Mouse (Mus musculus): ENCODE data around the gene Gm44790.

Gm44790 gene

DNA sequence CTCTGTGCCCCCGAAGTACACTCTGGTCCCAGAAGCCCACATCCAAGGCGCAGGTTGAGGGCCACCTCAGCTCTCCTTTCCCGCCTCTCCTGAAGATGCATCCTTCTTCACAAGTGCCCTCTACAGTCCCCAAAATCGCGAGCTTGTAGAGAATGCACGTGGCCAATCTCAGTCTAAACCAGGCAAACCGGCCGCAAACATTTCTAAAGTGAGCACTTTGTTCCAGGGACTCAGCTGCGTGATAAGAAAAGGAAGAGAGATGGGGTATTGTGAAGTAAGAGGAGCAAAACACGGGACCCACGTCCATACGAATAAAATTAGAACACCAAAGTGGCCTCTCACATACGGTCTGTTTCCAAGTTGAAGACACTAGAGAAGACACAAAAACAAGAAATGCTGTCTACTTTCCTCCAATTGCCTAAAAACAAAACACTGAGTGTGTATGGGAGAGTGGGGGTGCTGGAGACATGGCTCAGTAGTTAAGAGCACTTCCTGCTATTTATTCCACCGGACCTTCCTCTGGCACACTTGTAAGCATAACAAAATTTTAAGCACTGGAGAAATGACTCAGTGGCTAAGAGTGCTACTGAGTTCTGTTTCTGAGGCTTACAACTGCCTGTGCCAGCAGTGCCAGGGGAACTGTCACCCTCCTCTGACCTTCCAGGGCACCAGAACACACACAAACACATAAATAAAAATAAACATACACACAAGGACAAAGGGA, 29.0 kb upstream of the Gm44790 start:
- POLR2A ChIA-PET = interaction anchor here (0.5 to 7.6 kb wide), 35 partner anchors 10 to 151 kb away, joined by 3 to 96 read pairs (median 4); partner anchors contain the start of genes Fam136a (in 3 of the 4), Snrpg (in 3 of the 4) and C87436 (in 1 of the 4)
- CTCF ChIA-PET = interaction anchor here (0.5 to 6.8 kb wide), 7 partner anchors 11 to 466 kb away, joined by 3 to 37 read pairs (median 3); partner anchors contain the start of gene Fam136a (in 1 of the 4)

DNA sequence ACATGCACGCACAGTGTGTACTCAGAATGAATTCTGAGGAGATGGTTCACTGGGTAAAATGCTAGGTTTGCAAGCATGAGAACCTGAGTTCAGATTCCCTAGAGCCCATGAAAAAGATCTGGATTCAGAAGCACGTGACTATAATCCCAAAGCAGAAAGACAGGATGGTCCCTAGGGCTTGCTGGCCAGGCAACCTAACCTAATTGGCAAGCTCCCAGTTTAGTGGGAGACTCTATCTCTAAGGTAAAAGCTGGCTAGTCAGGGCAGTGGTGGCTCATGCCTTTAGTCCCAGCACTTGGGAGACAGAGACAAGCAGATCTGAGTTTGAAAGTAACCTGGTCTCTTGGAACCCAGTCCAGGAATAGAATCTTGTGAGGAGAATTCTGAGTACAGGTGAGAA, 27.5 kb upstream of the Gm44790 start:
- ChIA-PET CTCF (interaction anchor here in 2 of 4 experiments (2.3 to 6.8 kb wide), 2 partner anchors 34 to 378 kb away, joined by 6 to 37 read pairs; partner anchors contain the start of gene Fam136a (in 1 of the 2)), POLR2A (interaction anchor here in 2 of 4 experiments (0.6 to 7.6 kb wide), 8 partner anchors 9 to 811 kb away, joined by 3 to 96 read pairs (median 6); partner anchors contain the start of genes Snrpg (in 2 of the 2) and Fam136a (in 1 of the 2))

DNA sequence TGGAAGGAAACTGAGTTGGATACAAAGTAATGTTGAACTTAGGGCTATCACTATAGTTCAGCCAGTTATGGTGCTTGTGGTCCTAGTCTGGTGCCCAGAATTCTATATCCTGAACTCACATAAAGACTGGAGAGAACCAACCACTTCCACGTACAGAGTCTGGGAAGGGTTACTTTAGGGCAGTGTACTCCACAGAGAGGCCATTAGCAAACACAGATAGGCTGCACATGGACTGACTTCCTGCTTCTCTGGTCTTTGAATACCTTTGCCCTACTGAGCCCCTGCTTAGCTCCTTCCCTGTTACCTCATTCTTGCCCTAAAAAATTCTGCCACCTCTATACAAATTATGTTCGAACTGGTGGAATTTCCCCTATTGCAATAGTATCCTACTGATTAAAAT, 26.5 kb upstream of the Gm44790 start:
- ChIA-PET POLR2A (interaction anchor here in 2 of 4 experiments (0.6 to 7.6 kb wide), 7 partner anchors 9 to 273 kb away, joined by 3 to 96 read pairs (median 5); partner anchors contain the start of genes Fam136a (in 2 of the 2) and Snrpg (in 1 of the 2)), CTCF (interaction anchor here in 3 of 4 experiments (0.6 to 6.8 kb wide), 4 partner anchors 8 to 120 kb away, joined by 3 to 37 read pairs (median 6); partner anchors contain the start of genes Fam136a (in 1 of the 3) and Snrpg (in 1 of the 3))

DNA sequence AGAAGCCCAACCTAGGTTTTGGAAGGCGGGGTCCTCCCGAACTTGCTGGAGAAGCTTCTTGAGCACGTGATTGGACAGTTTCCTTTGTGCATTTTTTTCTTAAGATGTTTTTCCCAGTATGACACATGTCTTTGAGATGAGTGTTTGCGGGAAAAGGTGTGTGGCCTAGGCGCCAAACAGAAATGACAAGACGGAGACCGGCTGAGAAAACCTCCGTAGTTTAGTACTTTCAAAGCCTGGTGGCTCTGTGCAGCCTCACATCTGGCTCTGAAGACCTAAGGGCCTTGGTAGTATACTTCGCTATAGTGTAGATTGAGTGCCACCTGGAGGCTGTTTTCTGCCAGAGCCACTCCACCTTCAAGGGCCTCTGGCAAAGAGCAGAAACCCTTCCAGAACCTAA, 25.5 kb upstream of the Gm44790 start:
- CTCF ChIA-PET = interaction anchor here (0.5 to 6.8 kb wide), 11 partner anchors 9 to 920 kb away, joined by 3 to 37 read pairs (median 4); partner anchors contain the start of genes Fam136a (in 3 of the 4) and Snrpg (in 2 of the 4)
- POLR2A ChIA-PET = interaction anchor here in 3 of 4 experiments (0.6 to 7.6 kb wide), 21 partner anchors 10 to 904 kb away, joined by 3 to 96 read pairs (median 4); partner anchors contain the start of genes Fam136a (in 2 of the 3) and Snrpg (in 2 of the 3)

DNA sequence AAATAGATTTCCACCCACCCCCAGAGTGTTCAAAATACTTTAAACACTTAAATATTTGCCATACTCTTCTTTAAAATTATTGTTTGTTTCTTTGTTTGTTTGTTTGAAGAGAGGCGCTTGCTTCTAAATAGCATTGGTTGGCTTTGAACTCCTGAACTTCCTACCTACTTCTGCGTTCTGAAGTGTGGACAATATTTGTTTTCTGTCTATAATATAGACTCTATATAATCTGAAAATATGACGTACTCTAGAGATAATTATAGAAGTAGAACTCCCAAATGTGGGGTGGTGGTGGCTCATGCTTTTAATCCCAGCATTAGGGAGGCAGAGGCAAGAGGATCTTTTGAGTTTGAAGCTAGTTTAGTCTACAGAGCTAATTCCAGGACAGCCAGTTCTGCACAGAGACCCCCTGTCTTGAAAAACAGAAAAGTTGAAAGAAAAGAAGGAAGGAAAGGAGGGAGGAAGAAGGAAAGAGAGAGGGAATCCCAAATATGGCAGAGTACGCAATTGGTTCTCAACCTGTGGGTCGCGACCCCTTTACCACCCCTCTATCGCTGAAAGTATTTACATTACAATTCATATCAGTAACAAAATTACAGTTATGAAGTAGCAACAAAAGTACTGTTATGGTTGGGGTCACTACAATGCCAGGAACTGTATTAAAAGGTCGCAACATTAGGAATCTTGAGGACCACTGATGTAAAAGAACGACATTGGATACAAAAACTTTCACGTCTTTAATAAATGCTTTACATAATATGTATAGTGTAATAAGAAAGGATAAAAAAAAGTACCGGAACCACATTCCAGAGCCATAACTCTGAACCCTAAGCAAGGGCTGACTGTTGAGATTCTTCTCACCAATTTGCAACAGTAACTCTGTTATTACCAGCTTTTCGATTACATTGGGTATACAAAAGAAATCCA, 23.5 kb upstream of the Gm44790 start:
- POLR2A ChIA-PET = interaction anchor here in 2 of 4 experiments (0.8 to 3.5 kb wide), 9 partner anchors 7 to 105 kb away, joined by 3 to 36 read pairs (median 5); partner anchors contain the start of genes C87436 (in 1 of the 2), Pcyox1 (in 1 of the 2) and Snrpg (in 1 of the 2)
- CTCF ChIA-PET = interaction anchor here in 1 of 4 experiments (0.9 kb wide), 1 partner anchor 38 kb away, joined by 4 read pairs; the partner anchor contains the start of gene Fam136a

DNA sequence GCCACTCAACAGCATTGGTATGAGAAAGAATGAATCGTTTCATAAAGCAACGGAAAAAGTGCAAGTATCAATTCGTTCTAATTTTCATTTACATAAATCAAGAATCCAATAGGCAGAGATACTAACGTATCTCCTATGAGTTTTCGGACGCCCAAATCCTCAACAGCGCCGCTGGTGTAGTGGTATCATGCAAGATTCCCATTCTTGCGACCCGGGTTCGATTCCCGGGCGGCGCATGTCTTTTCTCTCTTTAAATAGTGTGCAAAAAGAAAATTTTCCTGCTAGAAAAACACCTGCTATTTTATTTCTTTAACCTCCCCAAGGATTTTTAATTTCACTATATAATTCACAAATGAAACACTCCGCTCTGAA, 22.7 kb upstream of the Gm44790 start:
- ChIA-PET POLR2A (interaction anchor here (0.6 to 3.5 kb wide), 31 partner anchors 8 to 952 kb away, joined by 3 to 36 read pairs (median 3); partner anchors contain the start of genes Snrpg (in 3 of the 4), Fam136a (in 2 of the 4), Pcyox1 (in 2 of the 4) and C87436 (in 1 of the 4)), CTCF (interaction anchor here in 2 of 4 experiments (1.1 to 1.3 kb wide), 2 partner anchors 12 to 38 kb away, joined by 3 to 7 read pairs; partner anchors contain the start of gene Fam136a (in 1 of the 2))

DNA sequence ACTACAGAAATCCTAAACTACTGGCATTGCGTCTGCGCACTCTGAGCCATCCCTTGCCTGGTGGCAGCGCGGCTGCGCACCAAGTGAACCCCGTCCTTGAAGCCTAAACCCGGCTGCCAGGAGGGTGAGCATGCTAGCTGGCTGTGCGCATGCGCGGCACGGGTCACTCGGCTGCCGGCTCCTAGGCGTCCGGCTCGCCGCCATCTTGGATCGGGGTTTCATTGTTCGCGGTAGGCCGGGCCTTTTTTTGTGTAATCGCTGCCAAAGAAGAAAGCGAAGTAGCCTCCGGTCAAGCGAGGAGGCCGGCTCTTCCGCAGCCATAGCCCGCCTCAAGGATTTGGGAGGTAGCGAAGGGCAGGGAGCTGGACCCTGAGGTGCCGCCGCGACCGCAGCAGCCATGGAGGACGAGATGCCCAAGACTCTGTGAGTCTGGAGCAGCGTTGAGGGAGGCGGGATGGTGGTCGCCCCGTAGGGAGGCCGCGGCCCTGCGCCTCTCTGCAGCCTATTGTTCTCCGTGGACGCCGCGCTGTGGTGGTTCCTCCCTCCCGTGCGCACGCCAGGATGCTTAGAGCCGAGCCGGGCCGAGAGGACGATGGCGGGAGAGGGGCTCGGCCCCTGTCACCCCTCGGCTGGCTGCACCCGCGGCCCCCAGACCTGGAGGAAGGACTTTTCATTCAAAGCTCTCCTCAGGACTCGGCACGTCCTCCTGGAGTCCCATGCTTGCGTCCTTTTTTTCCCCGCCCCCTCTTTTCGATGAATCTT, 22.2 kb upstream of the Gm44790 start, which contains the start of gene Tia1:
TSS of gene Tia1 (plus strand) at position 120 of the 762 bp plus-strand sequence.
- ChIA-PET CTCF (interaction anchor here in 2 of 4 experiments (1.1 to 1.3 kb wide), 2 partner anchors 13 to 39 kb away, joined by 3 to 7 read pairs; partner anchors contain the start of gene Fam136a (in 1 of the 2)), POLR2A (interaction anchor here (0.5 to 3.5 kb wide), 49 partner anchors 8 to 952 kb away, joined by 3 to 36 read pairs (median 4); partner anchors contain the start of genes Snrpg (in 3 of the 4), C87436 (in 2 of the 4), Fam136a (in 2 of the 4) and Pcyox1 (in 2 of the 4))

DNA sequence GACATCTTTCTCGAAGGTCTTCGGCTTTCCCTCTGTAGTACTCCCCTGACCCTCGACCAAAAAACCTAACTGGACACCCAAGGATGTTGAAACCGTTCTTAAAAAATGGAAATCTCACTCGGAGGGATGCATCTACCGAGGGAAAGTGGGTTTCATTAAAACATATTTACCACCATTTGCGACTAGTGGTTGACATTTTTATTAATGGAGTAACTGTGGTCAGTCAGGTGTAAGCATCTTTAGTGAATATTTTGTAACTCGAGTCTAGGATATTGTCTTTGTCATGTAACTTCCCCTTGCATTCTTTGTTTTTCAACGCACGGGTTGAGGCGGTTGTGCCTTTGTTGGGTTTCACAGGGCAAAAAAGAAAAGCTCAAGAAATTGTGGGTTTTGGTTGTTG, 21.5 kb upstream of the Gm44790 start:
- CTCF ChIA-PET = interaction anchor here in 3 of 4 experiments (0.6 to 1.3 kb wide), 3 partner anchors 14 to 33 kb away, joined by 3 to 5 read pairs (median 3); no protein-coding TSS in a partner anchor

DNA sequence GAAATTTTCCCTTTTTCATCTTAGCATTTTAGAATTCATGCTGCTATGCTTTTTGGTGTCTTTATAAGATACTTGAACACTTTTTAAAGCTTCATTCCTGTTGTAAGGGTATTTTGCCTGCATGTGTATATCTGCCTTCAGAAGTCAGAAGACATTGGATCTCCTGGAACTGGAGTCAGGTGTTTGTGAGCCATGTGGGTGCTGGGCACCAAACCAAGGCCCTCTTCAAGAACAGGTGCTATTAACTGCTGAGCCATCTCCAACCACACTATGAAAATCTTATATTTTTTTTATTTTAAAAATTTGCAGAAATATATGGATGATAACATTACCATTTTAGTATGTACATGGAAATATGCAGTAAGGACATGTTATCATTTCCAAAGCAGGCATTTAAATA, 20.2 kb upstream of the Gm44790 start:
- CTCF ChIA-PET = no interaction called here
- POLR2A ChIA-PET = interaction anchor here in 2 of 4 experiments (0.7 to 3.5 kb wide), 9 partner anchors 10 to 444 kb away, joined by 3 to 36 read pairs (median 3); partner anchors contain the start of gene Snrpg (in 1 of the 2)

More for the DNA sequence above, 21.5 kb upstream of the Gm44790 start:
- POLR2A ChIA-PET = interaction anchor here in 3 of 4 experiments (0.5 to 3.5 kb wide), 34 partner anchors 9 to 637 kb away, joined by 3 to 36 read pairs (median 4); partner anchors contain the start of genes C87436 (in 2 of the 3), Fam136a (in 2 of the 3), Pcyox1 (in 2 of the 3) and Snrpg (in 2 of the 3)

DNA sequence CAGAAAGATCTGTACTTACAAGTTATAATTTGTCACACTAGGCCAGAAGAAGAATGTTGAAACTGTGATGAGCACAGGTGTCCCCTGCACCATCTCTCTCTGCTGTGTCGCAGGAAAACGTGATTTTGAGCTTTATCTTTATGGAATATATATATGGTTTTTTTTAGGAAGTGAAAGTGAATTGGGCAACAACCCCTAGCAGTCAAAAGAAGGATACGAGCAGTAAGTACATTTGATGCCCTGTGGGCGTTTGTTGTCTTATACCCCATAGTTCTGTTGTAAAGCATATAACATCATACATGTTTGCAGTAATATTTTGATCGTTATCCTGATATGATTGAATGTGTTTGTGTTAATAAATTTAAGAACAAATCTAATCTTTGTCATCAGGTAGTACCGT, 7.7 kb upstream of the Gm44790 start:
- POLR2A ChIA-PET = interaction anchor here in 3 of 4 experiments (0.5 to 2.3 kb wide), 6 partner anchors 12 to 78 kb away, joined by 3 to 8 read pairs (median 3); partner anchors contain the start of genes Pcyox1 (in 1 of the 3) and Tia1 (in 1 of the 3)
- CTCF ChIA-PET = interaction anchor here in 1 of 4 experiments (0.6 kb wide), 1 partner anchor 532 kb away, joined by 3 read pairs; no protein-coding TSS in a partner anchor

DNA sequence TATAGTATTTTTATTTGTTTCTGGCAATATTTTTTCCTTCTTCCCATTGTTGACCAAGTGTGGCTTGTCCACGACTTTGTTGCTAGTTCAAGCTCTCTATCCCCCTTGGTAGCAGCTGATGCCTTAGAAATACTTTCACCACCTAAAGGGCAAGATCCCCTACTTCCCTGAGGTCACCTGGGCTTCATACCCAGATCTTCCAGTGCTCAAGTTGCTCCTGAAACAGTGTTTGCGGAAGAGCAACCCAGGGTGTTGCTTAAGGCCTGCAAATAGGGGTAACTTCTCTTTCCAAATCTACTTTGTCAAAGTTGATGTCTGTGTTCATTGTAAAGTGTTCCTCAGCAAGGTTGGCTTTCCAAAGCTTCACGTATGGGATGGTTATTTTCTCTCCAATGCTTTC, 7.2 kb upstream of the Gm44790 start:
- ChIA-PET CTCF (no interaction called here), POLR2A (interaction anchor here in 2 of 4 experiments (0.5 to 2.3 kb wide), 4 partner anchors 14 to 53 kb away, joined by 3 to 8 read pairs (median 4); partner anchors contain the start of gene Tia1 (in 1 of the 2))

DNA sequence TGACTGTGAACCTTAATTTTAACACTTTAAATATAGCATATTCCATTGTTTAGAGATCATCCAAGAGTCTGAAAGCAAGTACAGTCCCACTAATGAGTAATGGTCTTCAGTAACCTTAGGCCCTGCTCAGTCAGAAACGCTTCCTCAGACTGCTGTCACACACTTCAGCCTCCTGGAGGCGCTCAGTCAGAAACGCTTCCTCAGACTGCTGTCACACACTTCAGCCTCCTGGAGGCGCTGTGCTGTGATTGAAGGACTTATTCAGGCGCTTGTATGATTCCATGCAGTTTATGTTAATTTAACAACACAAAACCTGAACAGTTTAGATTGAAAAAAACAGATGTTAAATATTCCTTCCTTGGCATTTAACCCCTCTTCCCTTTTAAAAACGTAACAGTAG, 6.0 kb upstream of the Gm44790 start:
- ChIA-PET POLR2A (interaction anchor here in 1 of 4 experiments (1.2 to 1.8 kb wide), 2 partner anchors 13 to 19 kb away, joined by 3 to 5 read pairs; no protein-coding TSS in a partner anchor), CTCF (interaction anchor here in 2 of 4 experiments (0.7 to 1.3 kb wide), 2 partner anchors 18 to 1712 kb away, joined by 4 to 5 read pairs; no protein-coding TSS in a partner anchor)

DNA sequence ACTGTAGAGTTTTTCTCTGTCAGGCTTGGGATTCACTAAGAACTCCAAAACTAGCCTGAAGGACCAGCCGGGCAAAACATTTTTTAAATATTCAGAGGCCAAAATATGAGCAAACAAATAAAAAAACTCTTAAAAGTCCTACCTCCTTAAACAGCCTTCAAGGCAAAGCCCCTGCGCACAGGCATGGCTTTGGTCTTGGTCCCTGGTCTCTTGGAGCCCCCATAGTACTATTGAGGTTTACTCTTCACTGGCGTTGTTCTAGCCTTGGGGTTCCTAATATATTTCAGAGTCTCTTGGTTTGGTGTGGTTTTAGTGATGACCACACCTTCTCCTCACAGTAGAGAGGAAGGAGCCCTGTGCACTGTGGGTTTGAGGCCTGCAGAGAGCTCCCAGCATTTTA, 5.1 kb downstream of the Gm44790 start:
- CTCF ChIA-PET = no interaction called here
- POLR2A ChIA-PET = interaction anchor here in 1 of 4 experiments (0.5 to 1.0 kb wide), 3 partner anchors 27 to 138 kb away, joined by 3 read pairs; no protein-coding TSS in a partner anchor

DNA sequence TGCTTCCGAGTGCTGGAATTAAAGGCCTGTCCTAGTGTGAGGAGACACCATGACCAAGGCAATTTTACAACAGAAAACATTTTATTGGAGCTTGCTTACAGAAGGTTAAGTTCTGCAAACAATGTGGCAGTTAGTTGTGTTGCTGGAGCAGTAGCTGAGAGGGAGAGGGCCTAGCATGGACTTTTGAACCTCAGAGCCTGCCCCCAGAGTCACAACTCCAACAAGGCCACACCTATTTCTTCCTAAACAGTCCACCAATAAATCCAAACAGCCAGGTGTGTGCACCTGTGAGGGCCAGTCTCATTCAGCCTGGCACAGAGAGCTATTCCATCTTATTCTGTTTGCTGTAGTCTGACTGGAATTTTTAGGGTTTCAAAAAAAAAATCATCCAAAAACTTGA, 7.2 kb downstream of the Gm44790 start:
- ChIA-PET POLR2A (interaction anchor here in 1 of 4 experiments (1.0 to 1.5 kb wide), 4 partner anchors 13 to 60 kb away, joined by 3 read pairs; no protein-coding TSS in a partner anchor), CTCF (no interaction called here)

DNA sequence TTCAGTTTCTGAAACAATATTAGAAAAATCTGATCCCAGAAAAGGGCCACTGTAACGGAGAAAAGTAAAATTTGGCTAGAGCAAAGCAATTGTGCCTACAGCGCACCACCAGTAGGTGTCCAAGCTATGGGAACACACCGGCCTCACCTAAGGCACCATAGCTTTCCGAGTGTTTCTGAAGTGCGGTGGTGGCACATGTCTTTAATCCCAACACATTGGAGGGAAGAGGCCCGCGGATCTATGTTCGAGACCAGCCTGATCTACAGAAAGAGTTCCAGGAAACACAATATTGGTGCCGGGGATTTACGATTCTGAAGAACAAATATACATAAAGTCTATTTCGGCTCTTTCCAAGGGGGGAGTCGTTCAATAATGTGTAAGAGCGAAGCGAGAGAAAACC, 11.3 kb downstream of the Gm44790 start:
- POLR2A ChIA-PET = interaction anchor here (0.6 to 8.3 kb wide), 52 partner anchors 12 to 605 kb away, joined by 3 to 116 read pairs (median 5); partner anchors contain the start of genes Snrpg (in 2 of the 4), Fam136a (in 1 of the 4), Gfpt1 (in 1 of the 4) and Pcyox1 (in 1 of the 4)
- CTCF ChIA-PET = interaction anchor here (0.7 to 1.7 kb wide), 12 partner anchors 12 to 428 kb away, joined by 3 to 11 read pairs (median 4); partner anchors contain the start of gene Fam136a (in 1 of the 4)

Data from embryonic stem cell, embryonic (primary cell).